Mouse (Mus musculus): ENCODE measurements around the gene Zfp616.

The Zfp616 gene

DNA sequence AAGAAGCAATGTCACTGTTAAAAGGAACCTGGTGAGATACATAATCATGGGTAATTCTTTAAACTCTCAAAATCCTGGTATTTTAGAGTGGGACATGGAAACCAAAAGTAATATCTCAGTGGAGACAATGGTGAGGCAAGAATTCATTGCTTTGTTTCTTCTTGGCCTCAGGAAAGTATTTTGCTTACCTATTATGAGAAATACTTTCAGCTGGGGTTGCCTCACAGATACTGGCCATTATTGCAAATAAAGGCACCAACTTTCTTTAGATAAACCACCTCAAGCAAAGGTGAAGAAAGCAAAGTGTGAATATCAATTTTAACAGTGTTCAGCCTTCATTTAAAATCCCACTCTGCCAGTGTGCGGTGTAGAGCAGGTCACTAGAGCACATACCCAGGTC is at the start of gene Zfp616:
Gene Zfp616, plus strand, starts transcription at position 301 of the 400 bp plus-strand sequence.
- no peak for DNase-seq

DNA sequence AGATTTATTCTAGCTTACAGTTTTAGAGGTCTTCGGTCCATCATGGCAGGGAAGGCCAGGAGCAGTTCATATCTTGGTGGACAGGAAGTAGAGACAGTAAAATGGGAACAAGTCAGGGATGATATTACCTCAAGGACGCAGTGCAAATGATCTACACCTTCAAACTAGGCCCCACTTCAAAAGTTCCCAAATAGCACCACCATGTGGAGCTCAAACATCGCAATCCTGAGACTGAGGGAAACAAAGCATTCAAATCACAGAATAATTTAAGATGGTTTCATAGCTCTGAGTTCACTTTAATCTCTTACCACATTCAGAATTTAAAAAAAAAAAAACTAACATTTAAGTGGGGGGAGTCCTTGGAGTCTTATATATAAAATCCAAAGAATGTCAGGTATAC is 18.4 kb upstream of the Zfp616 start:
- no peak for DNase-seq

DNA sequence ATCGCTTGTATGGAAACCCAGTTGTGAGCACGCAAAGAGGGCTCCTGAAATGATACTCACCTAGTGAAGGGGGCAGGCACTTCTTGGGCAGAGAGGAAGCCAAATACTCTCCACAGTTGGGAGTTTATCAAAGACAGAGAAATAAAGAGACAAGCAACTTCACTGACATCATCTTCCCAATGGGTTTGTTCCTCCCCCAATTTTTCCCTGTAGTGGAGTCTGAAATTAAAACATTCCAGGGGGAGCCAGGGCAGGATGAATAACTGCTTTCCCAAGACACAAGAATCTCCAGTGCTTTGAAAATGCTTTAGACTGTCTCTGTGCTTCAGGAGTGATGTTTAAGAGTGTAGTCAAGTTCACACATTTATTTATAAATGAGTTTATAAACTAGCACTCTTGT is 13.3 kb upstream of the Zfp616 start, which contains the start of the genes Olfr139 and Olfr399:
Gene Olfr139, minus strand, starts transcription at position 101 of the 400 bp plus-strand sequence.
Gene Olfr399, minus strand, starts transcription at position 165 of the 400 bp plus-strand sequence.
- no peak for DNase-seq

DNA sequence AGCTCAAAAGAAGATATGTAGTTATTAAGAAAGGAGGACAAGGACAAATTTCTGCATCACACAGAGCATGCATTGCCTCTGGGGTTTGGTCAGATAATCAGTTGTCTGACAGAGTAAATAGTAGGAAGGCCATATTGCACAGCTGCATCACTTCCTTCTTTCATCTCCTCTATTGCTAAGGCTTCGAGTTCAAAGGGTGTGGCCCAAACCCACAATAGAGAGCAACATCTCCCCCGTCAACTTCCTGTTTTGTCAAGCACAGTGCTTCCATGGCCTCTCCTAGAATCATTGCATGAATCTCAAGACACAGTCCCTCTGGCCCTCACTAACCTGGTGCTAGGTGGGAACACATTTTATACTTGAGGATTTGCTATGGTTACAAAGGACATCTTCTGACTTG is 31.0 kb downstream of the Zfp616 start:
- no peak for DNase-seq

DNA sequence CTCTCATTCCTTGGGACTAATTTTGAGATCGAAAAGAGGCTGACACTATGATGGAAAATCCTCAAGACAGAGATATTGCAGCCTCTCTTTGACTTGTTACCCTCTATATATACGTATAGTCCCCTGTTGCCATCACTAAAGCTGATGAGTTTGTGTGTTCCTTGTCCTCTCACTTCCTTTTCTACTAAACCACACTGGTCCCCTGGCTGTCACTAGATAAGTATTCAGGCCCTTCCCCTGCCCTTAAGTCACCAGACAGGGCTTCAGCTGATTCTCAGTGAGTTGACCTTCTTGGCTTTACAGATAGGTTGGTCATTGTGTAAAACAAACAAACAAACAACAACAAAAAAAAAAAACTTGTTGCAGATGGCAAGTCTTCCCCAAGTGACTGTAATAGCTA is 31.8 kb downstream of the Zfp616 start:
- DNase-seq, result no peak

DNA sequence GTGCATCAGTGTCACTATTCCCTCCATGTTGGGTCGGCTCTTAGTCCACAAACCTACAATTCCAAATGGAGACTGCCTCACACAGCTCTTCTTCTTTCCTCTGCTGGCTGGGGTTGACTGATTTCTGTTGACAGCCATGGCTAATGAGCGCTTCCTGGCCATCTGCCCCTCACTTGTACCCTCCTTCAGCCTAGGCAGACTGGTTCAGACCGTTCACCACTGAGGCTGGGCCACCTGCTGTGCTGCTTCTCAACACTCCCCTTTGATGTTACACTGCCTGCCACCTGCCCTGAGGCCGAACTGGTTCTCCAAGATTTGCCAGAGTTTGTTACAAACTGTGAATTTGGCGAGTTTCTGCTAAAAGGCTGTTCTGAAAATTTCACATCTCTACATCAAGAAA is 35.3 kb downstream of the Zfp616 start:
- no peak for DNase-seq

DNA sequence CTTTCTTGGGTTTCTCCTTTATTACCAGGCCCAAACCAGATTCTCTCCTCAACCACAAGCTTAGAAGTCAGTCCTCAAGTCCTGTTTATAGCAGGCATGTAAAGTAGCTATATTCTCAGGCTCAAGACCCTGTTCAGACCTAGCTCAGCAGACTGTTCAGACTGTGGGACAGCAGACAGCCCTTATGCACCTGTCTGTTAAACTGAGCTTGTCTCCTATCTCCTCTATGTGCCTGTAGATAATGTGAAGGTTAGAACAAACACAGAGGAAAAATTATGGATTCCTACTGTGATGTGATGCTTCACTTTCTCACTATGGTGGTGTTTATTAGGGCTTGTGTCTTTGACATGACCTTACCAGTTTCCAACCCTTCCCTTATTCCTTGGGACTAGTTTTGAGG is 43.7 kb downstream of the Zfp616 start, which contains the start of gene Olfr401:
Gene Olfr401, plus strand, starts transcription at position 301 of the 400 bp plus-strand sequence.
- no peak for DNase-seq
